Mouse (Mus musculus) thymus, adult 2 months (tissue): ENCODE data around the gene Eif5.

Source experiments
- CTCF ChIP-seq: fragments of 200-500 bp; IDR thresholded peaks from 2 replicates; pipeline ENCODE4 v1.5.1; 2012; ENCODE audit warnings: mild to moderate bottlenecking, control low read depth, low read length, moderate library complexity, borderline replicate concordance; ENCODE audit not compliant: control insufficient read depth, poor library complexity, insufficient read depth; ENCODE audit errors: extremely low read depth
- POLR2A ChIP-seq: fragments of 200-500 bp; IDR thresholded peaks from 2 replicates; pipeline ENCODE4 v1.6.1; 2012; ENCODE audit warnings: mild to moderate bottlenecking, low read length, control low read depth, moderate library complexity; ENCODE audit not compliant: control insufficient read depth, poor library complexity, insufficient read depth; ENCODE audit errors: extremely low read depth

DNA sequence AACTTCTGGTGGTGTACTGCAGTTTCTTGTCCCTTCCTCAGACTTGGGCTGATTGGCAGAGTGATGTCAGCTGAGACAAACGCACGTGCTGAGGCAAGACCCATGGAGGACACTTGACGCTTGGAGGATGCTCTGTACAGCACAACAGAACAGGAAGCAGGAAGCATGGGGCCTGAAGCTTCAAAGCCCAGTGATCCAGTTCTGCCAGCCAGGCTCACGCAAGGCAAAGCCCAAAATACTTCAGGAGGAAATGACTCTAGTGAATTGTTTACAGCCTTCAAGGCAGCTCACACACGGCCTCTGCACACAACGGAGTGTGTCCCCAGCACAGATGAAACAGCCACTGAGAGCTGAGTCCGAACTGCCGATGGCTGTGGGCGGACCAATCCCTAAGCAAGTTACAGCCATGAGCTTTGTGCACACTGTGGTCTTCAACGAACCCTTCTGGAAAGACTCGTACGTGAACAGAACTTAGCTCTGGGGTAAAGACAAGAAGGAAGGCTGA is 34.7 kb upstream of the Eif5 start:
- TF ChIP-seq POLR2A (no peak), CTCF (no peak)
